Comparison of ENCODE assay signal across 9 mouse cellular contexts in the genomic region with DNA sequence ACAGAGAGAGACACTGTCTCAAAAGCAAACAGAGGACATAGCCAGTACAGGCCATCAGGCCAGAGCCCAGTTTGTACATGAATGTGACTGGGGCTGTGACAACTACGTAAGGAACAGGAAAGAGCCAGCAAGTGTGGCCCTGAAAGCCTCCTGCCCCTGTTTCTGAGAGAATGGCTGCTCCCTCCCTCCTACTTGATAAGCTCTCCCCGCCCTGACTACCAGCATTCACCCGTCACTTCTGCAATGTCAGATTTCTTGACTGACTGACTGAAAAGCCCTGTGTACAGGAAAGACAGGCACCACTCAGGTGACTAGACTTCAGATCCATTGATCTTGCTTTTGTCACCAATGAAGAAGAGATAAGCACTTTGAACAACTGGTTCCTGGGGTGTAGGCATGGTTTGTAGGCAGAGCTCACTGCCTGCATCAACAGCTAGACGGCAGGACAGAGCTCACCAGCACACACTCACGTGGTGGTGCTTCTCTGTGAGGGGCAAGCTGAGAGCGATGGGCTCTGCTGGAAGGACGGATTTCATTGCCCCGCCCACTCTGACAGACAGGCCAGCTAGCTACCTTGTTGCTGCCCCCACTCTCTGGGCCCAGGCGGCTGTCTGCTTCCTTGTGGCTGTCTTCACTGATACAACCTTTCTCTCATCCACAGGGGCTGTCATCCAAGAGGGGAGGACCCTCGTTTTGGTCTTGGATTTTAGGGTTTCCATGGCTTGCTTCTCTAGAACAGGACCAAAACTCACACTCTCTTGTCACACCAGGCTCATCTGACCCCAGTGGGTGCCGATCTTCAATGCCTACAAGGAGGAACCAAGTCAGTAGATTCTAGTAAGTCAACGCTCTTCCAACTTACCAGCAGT. TPM values are rescaled to one million over a fixed set of nuclear protein-coding genes. Genes with fewer than 3 reads are reported as not detected.
A peak's percentile ranks its signal among the peaks of the same experiment; 100 is the strongest.
DNase-seq lines count a peak whose midpoint lies in the region; ATAC-seq and TF ChIP-seq lines count a peak whose summit lies in the region.
"Had no signal": no experiment of that assay in that cellular context is flagged by ENCODE, and none has a peak within 500 bp of the region (broad histone marks: within the 10 kb centered on the region; RNA-seq: fewer than 3 reads in every experiment).

No protein-coding gene starts in this region.

- no peak overlapping the region for H3K9ac ChIP-seq in hindbrain, embryonic 16.5 days (ENCODE audit: low read depth, low read length)
- H3K9ac ChIP-seq in hindbrain, embryonic 14.5 days = peak overlapping the region; percentile 77; the same call in 1 of the 2 replicates
- no peak overlapping the region; the same call in 1 of the 2 replicates for H3K9ac ChIP-seq in stomach, postnatal 0 days (ENCODE audit: low read length)

- H3K4me3 ChIP-seq in hindbrain, embryonic 10.5 days = peak overlapping the region; percentile 76; the same call in 1 of the 2 replicates
- no peak overlapping the region for H3K4me3 ChIP-seq in hindbrain, embryonic 16.5 days (ENCODE audit: low read length)
- H3K4me3 ChIP-seq in brown adipose tissue, adult 24 weeks (ENCODE audit: insufficient read depth, low read depth, low read length) = peak overlapping the region; percentile 77
- peak overlapping the region; percentile 56; the same call in 1 of the 2 replicates for H3K4me3 ChIP-seq in hindbrain, embryonic 14.5 days (replicated peaks; ENCODE audit: low read length)
- H3K4me3 ChIP-seq in stomach, postnatal 0 days (ENCODE audit: low read depth, low read length) = no peak overlapping the region

- no peaks in the 10 kb centered on the region for H3K9me3 ChIP-seq in hindbrain, embryonic 10.5 days
- H3K9me3 ChIP-seq in hindbrain, embryonic 16.5 days (ENCODE audit: control insufficient read depth, low read length) = no peaks in the 10 kb centered on the region
- no peaks in the 10 kb centered on the region for H3K9me3 ChIP-seq in hindbrain, embryonic 14.5 days (ENCODE audit: control insufficient read depth, low read length)
- no peaks in the 10 kb centered on the region for H3K9me3 ChIP-seq in stomach, postnatal 0 days (ENCODE audit: control insufficient read depth, low read length)

- no peak for TF ChIP-seq EP300 in stomach, postnatal 0 days (optimal IDR thresholded peaks at IDR 0.05)

- no peaks in the 10 kb centered on the region for H3K27me3 ChIP-seq in hindbrain, embryonic 10.5 days (ENCODE audit: insufficient read depth, poor library complexity, severe bottlenecking)
- H3K27me3 ChIP-seq in hindbrain, embryonic 16.5 days (replicated peaks; ENCODE audit: control insufficient read depth, insufficient read depth, low read length) = no peaks in the 10 kb centered on the region
- H3K27me3 ChIP-seq in hindbrain, embryonic 14.5 days (ENCODE audit: control insufficient read depth, insufficient read depth, low read length) = no peaks in the 10 kb centered on the region
- H3K27me3 ChIP-seq in stomach, postnatal 0 days (ENCODE audit: control insufficient read depth, insufficient read depth, low read length) = no peaks in the 10 kb centered on the region

- no peak for DNase-seq in hindbrain, embryonic 10.5 days (ENCODE audit: low spot score)
- DNase-seq in hindbrain, embryonic 14.5 days (ENCODE audit: low spot score) = no peak
- peak; percentile 40 to 51 for DNase-seq in lung, postnatal 4 days
- DNase-seq in stomach, postnatal 0 days (ENCODE audit: low spot score) = peak; percentile 47
- DNase-seq in cerebellum, postnatal 4 days (ENCODE audit: low spot score in 2 of 2) = no peak
- DNase-seq in adrenal gland, adult 18-20 months (ENCODE audit: low spot score in 2 of 2) = no peak

- peaks cover 48% of the 10 kb centered on the region for H3K36me3 ChIP-seq in hindbrain, embryonic 10.5 days
- H3K36me3 ChIP-seq in hindbrain, embryonic 16.5 days (ENCODE audit: control insufficient read depth, insufficient read depth, low read length) = no peaks in the 10 kb centered on the region
- H3K36me3 ChIP-seq in hindbrain, embryonic 14.5 days (replicated peaks; ENCODE audit: control insufficient read depth, insufficient read depth) = peaks cover 14% of the 10 kb centered on the region; the same call in 1 of the 2 replicates
- no peaks in the 10 kb centered on the region; the same call in 1 of the 2 replicates for H3K36me3 ChIP-seq in stomach, postnatal 0 days (ENCODE audit: control insufficient read depth, insufficient read depth, low read length)

- H3K4me1 ChIP-seq in hindbrain, embryonic 10.5 days (replicated peaks) = peaks cover 53% of the 10 kb centered on the region
- H3K4me1 ChIP-seq in hindbrain, embryonic 16.5 days (ENCODE audit: control insufficient read depth, insufficient read depth, low read depth, low read length) = peaks cover 13% of the 10 kb centered on the region
- peaks cover 41% of the 10 kb centered on the region for H3K4me1 ChIP-seq in brown adipose tissue, adult 24 weeks (ENCODE audit: control insufficient read depth, insufficient read depth, insufficient read length, low read length)
- peaks cover 13% of the 10 kb centered on the region for H3K4me1 ChIP-seq in hindbrain, embryonic 14.5 days (replicated peaks; ENCODE audit: control insufficient read depth, insufficient read depth, low read length)
- H3K4me1 ChIP-seq in stomach, postnatal 0 days (replicated peaks; ENCODE audit: control insufficient read depth, insufficient read depth) = peaks cover 7% of the 10 kb centered on the region; the same call in 1 of the 2 replicates

- TF ChIP-seq CTCF in stomach, postnatal 0 days (IDR thresholded peaks at IDR 0.05; ENCODE audit: low read depth) = peak; percentile 52

- peak overlapping the region; percentile 95 for H3K27ac ChIP-seq in hindbrain, embryonic 10.5 days
- no peak overlapping the region for H3K27ac ChIP-seq in hindbrain, embryonic 16.5 days (ENCODE audit: low read depth, low read length)
- H3K27ac ChIP-seq in brown adipose tissue, adult 24 weeks (replicated peaks; ENCODE audit: low read depth, low read length) = peak overlapping the region; percentile 92
- H3K27ac ChIP-seq in hindbrain, embryonic 14.5 days = no peak overlapping the region
- peak overlapping the region; percentile 65 for H3K27ac ChIP-seq in stomach, postnatal 0 days (replicated peaks)

- ATAC-seq in hindbrain, embryonic 16.5 days = no peak
- no peak for ATAC-seq in hindbrain, embryonic 14.5 days (ENCODE audit: low FRiP score)
- ATAC-seq in stomach, postnatal 0 days (ENCODE audit: low FRiP score, low TSS enrichment) = peak; percentile 11; the same call in 1 of the 2 replicates

- H3K4me2 ChIP-seq in hindbrain, embryonic 16.5 days (ENCODE audit: low read length) = no peak overlapping the region; the same call in 1 of the 2 replicates
- H3K4me2 ChIP-seq in hindbrain, embryonic 14.5 days (replicated peaks) = peak overlapping the region; percentile 79
- H3K4me2 ChIP-seq in stomach, postnatal 0 days (replicated peaks; ENCODE audit: low read depth) = no peak overlapping the region

- WGBS in hindbrain, embryonic 10.5 days = 62% methylated on average over 12 of the region's 12 CpGs
- WGBS in hindbrain, embryonic 16.5 days = 51% methylated on average over 12 of the region's 12 CpGs
- 66% methylated on average over 12 of the region's 12 CpGs for WGBS in hindbrain, embryonic 14.5 days
- 58% methylated on average over 12 of the region's 12 CpGs for WGBS in stomach, postnatal 0 days

RNA-seq across cellular contexts. Expression of gene Cyren, which starts 1.7 kb away (rescaled TPM):
- 17.9 and 18.4 TPM in 2 replicates for polyA plus RNA-seq in hindbrain, embryonic 10.5 days (2016; fragmentation: Nextera tagmentation; extraction: Ambion mirVana)
- 9.7 and 9.8 TPM in 2 replicates for polyA plus RNA-seq in hindbrain, embryonic 16.5 days (2015; fragmentation: Nextera tagmentation; extraction: Ambion mirVana)
- 3.3 and 5.0 TPM in 2 replicates for polyA plus RNA-seq in brown adipose tissue, adult 24 weeks (2012; ENCODE audit: insufficient read depth, insufficient read length, missing spikeins)
- 7.4 and 8.3 TPM in 2 replicates for polyA plus RNA-seq in hindbrain, embryonic 14.5 days (2014; fragmentation: Nextera tagmentation; extraction: Ambion mirVana)
- 5.8 and 5.9 TPM in 2 replicates for polyA plus RNA-seq in stomach, postnatal 0 days (2015; fragmentation: Nextera tagmentation; extraction: Ambion mirVana)
- 1 to 10 TPM; 6.9 to 7.6 TPM for total RNA-seq in adrenal gland, adult 18-20 months (2021)

RNA-seq across cellular contexts. Expression of gene Tmem140, which starts 13.3 kb away (rescaled TPM):
- polyA plus RNA-seq in hindbrain, embryonic 10.5 days (2016; fragmentation: Nextera tagmentation; extraction: Ambion mirVana) = 1.6 and 1.9 TPM in 2 replicates
- 1.1 and 1.7 TPM in 2 replicates for polyA plus RNA-seq in hindbrain, embryonic 16.5 days (2015; fragmentation: Nextera tagmentation; extraction: Ambion mirVana)
- polyA plus RNA-seq in brown adipose tissue, adult 24 weeks (2012; ENCODE audit: insufficient read depth, insufficient read length, missing spikeins) = 21.6 and 38.6 TPM in 2 replicates
- polyA plus RNA-seq in hindbrain, embryonic 14.5 days (2014; fragmentation: Nextera tagmentation; extraction: Ambion mirVana) = 0.78 and 1.4 TPM in 2 replicates
- polyA plus RNA-seq in stomach, postnatal 0 days (2015; fragmentation: Nextera tagmentation; extraction: Ambion mirVana) = 7.8 and 8.3 TPM in 2 replicates
- total RNA-seq in adrenal gland, adult 18-20 months (2021) = 10 to 100 TPM; 23.8 to 39.5 TPM

RNA-seq across cellular contexts. Expression of gene Wdr91, which starts 34.5 kb away (rescaled TPM):
- 13.5 and 14.3 TPM in 2 replicates for polyA plus RNA-seq in hindbrain, embryonic 10.5 days (2016; fragmentation: Nextera tagmentation; extraction: Ambion mirVana)
- 13.9 and 14.8 TPM in 2 replicates for polyA plus RNA-seq in hindbrain, embryonic 16.5 days (2015; fragmentation: Nextera tagmentation; extraction: Ambion mirVana)
- polyA plus RNA-seq in brown adipose tissue, adult 24 weeks (2012; ENCODE audit: insufficient read depth, insufficient read length, missing spikeins) = 12.4 and 13.9 TPM in 2 replicates
- 15.0 and 15.5 TPM in 2 replicates for polyA plus RNA-seq in hindbrain, embryonic 14.5 days (2014; fragmentation: Nextera tagmentation; extraction: Ambion mirVana)
- 4.5 and 5.0 TPM in 2 replicates for polyA plus RNA-seq in stomach, postnatal 0 days (2015; fragmentation: Nextera tagmentation; extraction: Ambion mirVana)
- 10 to 100 TPM; 13.0 to 18.6 TPM for total RNA-seq in adrenal gland, adult 18-20 months (2021)

RNA-seq across cellular contexts. Expression of gene Stra8, which starts 43.8 kb away (rescaled TPM):
- polyA plus RNA-seq in hindbrain, embryonic 10.5 days (2016; fragmentation: Nextera tagmentation; extraction: Ambion mirVana) = not detected in 2 replicates
- polyA plus RNA-seq in hindbrain, embryonic 16.5 days (2015; fragmentation: Nextera tagmentation; extraction: Ambion mirVana) = not detected in 2 replicates
- not detected in 2 replicates for polyA plus RNA-seq in brown adipose tissue, adult 24 weeks (2012; ENCODE audit: insufficient read depth, insufficient read length, missing spikeins)
- polyA plus RNA-seq in hindbrain, embryonic 14.5 days (2014; fragmentation: Nextera tagmentation; extraction: Ambion mirVana) = not detected in 2 replicates
- polyA plus RNA-seq in stomach, postnatal 0 days (2015; fragmentation: Nextera tagmentation; extraction: Ambion mirVana) = 0.10 TPM in 1 of 2 replicates, not detected in the other
- not detected for total RNA-seq in adrenal gland, adult 18-20 months (2021)
- total RNA-seq: layer of hippocampus, postnatal 25 days had no signal

Comparison
In these comparisons a context has a peak if more than half of its experiments do, and no peak if none do; other contexts are left out.
1. H3K27ac ChIP-seq: peak in hindbrain, embryonic 10.5 days (single experiment), brown adipose tissue, adult 24 weeks (single experiment) and stomach, postnatal 0 days (single experiment); none in hindbrain, embryonic 16.5 days (single experiment) and hindbrain, embryonic 14.5 days (single experiment).
2. H3K4me3 ChIP-seq: peak in hindbrain, embryonic 10.5 days (single experiment), brown adipose tissue, adult 24 weeks (single experiment) and hindbrain, embryonic 14.5 days (single experiment); none in hindbrain, embryonic 16.5 days (single experiment) and stomach, postnatal 0 days (single experiment).
3. DNase-seq: peak in lung, postnatal 4 days (2 of 2) and stomach, postnatal 0 days (single experiment); none in hindbrain, embryonic 10.5 days (single experiment), hindbrain, embryonic 14.5 days (single experiment), cerebellum, postnatal 4 days (0 of 2) and adrenal gland, adult 18-20 months (0 of 2).